Mouse (Mus musculus): Measurements from ENCODE around the gene Nek6. TPM values are rescaled to one million over a fixed set of nuclear protein-coding genes. Genes with fewer than 3 reads are reported as not detected.

The Nek6 gene
- polyA plus RNA-seq, 1 experiment, result 173 TPM

DNA sequence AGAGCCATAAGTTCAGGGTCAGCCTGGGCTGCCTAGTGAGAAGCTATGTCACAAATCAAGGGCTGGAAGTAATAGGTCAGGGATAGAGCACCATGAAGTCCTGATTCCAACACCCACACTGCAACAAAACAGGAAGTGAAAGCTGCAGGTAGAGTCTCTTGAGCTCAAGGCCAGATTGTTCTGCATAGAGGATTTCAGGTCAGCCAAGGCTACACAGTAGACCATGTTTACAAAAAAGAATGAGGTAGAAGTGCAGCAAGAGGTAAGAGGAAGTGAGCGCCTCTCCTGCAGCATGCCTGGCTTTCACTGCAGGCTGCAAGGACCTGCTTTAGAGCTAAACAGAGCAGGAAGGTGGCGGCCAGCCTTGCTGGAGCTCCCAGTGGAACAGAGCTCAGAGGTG, 63.3 kb downstream of the Nek6 start:
- no peak overlapping the region for H3K27ac ChIP-seq (ENCODE audit: insufficient read depth, low read depth, low read length)
- no peaks in the 10 kb centered on the region for H3K27me3 ChIP-seq (ENCODE audit: control insufficient read depth, insufficient read depth, low read length)
- no peak overlapping the region for H3K4me3 ChIP-seq (ENCODE audit: low read depth, low read length)
- no peak for TF ChIP-seq CTCF (IDR thresholded peaks at IDR 0.05; ENCODE audit: extremely low read depth, insufficient read length, insufficient replicate concordance, low read depth, low read length)
- no peak for TF ChIP-seq POLR2A (IDR thresholded peaks at IDR 0.05; ENCODE audit: low read depth, low read length)
- no peaks in the 10 kb centered on the region for H3K4me1 ChIP-seq (ENCODE audit: control insufficient read depth, insufficient read depth, insufficient read length, low read length)
- 80% methylated on average over 2 of the region's 2 CpGs for WGBS
- peaks cover 53% of the 10 kb centered on the region for H3K36me3 ChIP-seq (ENCODE audit: control insufficient read depth, insufficient read depth, low read length)

DNA sequence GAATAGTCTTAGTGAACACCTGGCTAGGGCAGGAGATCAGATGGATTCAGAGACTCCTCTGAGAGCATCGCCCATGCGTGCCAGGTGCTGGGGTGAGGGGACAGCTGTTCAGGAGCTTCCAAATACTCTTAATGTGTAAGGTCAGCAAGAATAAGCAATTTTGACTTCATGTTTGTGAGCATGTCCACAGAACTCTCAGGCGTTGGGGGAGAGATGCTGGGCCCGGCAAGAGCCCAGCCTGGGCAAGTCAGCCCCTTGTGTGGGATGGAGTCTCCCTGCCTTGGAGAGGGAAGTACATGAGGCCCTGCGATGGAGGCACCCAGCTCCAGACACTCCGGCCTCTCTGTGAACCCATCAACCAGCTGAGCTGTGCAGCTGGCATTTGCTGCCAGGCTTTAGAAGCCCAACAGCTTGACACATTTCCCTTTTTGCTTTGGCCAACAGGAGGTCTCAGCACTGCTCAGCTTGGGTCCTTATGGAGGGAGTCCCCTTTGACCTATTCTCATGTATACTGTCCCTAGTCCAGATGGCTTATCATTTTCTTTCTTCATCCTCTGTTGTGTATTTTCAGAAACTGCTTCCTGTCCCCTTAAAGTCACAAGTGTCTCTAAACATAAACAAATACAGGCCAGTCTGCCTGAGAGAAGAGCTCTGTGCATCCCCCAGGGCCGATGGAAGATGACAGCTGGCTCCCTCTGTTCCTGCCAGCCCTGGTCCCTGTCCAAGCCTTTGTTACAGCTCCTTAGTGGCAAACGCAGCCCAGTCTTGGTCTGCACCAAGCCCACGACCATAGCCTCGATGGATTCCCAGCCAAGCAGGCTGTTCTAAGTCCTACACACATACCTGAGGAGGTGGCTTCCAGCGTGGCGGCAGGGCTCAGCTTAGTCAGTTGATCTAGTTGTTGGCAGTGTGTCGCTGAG, 67.4 kb downstream of the Nek6 start:
- TF ChIP-seq CTCF (IDR thresholded peaks at IDR 0.05; ENCODE audit: extremely low read depth, insufficient read length, insufficient replicate concordance, low read depth, low read length) (no peak), POLR2A (IDR thresholded peaks at IDR 0.05; ENCODE audit: low read depth, low read length) (no peak)
- 75% methylated on average over 13 of the region's 13 CpGs for WGBS
- no peak overlapping the region for H3K27ac ChIP-seq (ENCODE audit: insufficient read depth, low read depth, low read length)
- no peak overlapping the region for H3K4me3 ChIP-seq (ENCODE audit: low read depth, low read length)
- H3K27me3 ChIP-seq (ENCODE audit: control insufficient read depth, insufficient read depth, low read length), result no peaks in the 10 kb centered on the region
- no peaks in the 10 kb centered on the region for H3K4me1 ChIP-seq (ENCODE audit: control insufficient read depth, insufficient read depth, insufficient read length, low read length)
- peaks cover 46% of the 10 kb centered on the region for H3K36me3 ChIP-seq (ENCODE audit: control insufficient read depth, insufficient read depth, low read length)

- no peak for TF ChIP-seq POLR2A (IDR thresholded peaks at IDR 0.05; ENCODE audit: low read depth, low read length)
- no peak for TF ChIP-seq CTCF (IDR thresholded peaks at IDR 0.05; ENCODE audit: extremely low read depth, insufficient read length, insufficient replicate concordance, low read depth, low read length)
- H3K27me3 ChIP-seq (ENCODE audit: control insufficient read depth, insufficient read depth, low read length), result no peaks in the 10 kb centered on the region
- WGBS, result 89% methylated on average over 1 of the region's 1 CpGs
- H3K4me3 ChIP-seq (ENCODE audit: low read depth, low read length), result no peak overlapping the region
- H3K27ac ChIP-seq (ENCODE audit: insufficient read depth, low read depth, low read length), result no peak overlapping the region
- peaks cover 52% of the 10 kb centered on the region for H3K36me3 ChIP-seq (ENCODE audit: control insufficient read depth, insufficient read depth, low read length)
- no peaks in the 10 kb centered on the region for H3K4me1 ChIP-seq (ENCODE audit: control insufficient read depth, insufficient read depth, insufficient read length, low read length)
Observed at GRCm38 (mm10) chr2:38579528-38579927, 68.1 kb downstream of the Nek6 start.

DNA sequence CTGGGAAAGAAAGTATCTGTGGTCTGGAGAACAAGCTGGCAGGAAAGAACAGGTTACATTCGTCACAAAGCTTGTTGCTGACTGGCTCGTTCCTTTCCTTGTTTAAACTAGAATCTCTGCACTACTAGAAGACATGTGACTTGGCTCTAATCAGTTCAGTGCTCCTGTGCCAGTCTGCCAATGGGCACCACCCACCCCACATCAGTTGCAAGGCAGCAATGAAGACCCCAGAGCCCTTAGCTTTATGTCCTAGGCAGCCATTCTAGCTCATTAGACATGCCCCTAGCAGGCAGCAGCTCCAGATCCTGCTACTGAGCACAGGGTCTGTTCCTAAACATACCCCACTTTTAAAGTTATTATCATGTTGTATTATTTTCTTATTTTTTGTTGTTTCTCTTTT, 72.5 kb downstream of the Nek6 start:
- H3K27me3 ChIP-seq (ENCODE audit: control insufficient read depth, insufficient read depth, low read length), result no peaks in the 10 kb centered on the region
- WGBS, result 51% methylated on average over 2 of the region's 2 CpGs
- H3K4me1 ChIP-seq (ENCODE audit: control insufficient read depth, insufficient read depth, insufficient read length, low read length), result no peaks in the 10 kb centered on the region
- no peak overlapping the region for H3K27ac ChIP-seq (ENCODE audit: insufficient read depth, low read depth, low read length)
- H3K4me3 ChIP-seq (ENCODE audit: low read depth, low read length), result no peak overlapping the region
- H3K36me3 ChIP-seq (ENCODE audit: control insufficient read depth, insufficient read depth, low read length), result peaks cover 68% of the 10 kb centered on the region
- TF ChIP-seq POLR2A (IDR thresholded peaks at IDR 0.05; ENCODE audit: low read depth, low read length) (no peak), CTCF (IDR thresholded peaks at IDR 0.05; ENCODE audit: extremely low read depth, insufficient read length, insufficient replicate concordance, low read depth, low read length) (no peak)

- WGBS, result 68% methylated on average over 13 of the region's 13 CpGs
- no peaks in the 10 kb centered on the region for H3K27me3 ChIP-seq (ENCODE audit: control insufficient read depth, insufficient read depth, low read length)
- H3K4me1 ChIP-seq (ENCODE audit: control insufficient read depth, insufficient read depth, insufficient read length, low read length), result no peaks in the 10 kb centered on the region
- TF ChIP-seq CTCF (IDR thresholded peaks at IDR 0.05; ENCODE audit: extremely low read depth, insufficient read length, insufficient replicate concordance, low read depth, low read length) (no peak), POLR2A (IDR thresholded peaks at IDR 0.05; ENCODE audit: low read depth, low read length) (no peak)
- peaks cover 68% of the 10 kb centered on the region for H3K36me3 ChIP-seq (ENCODE audit: control insufficient read depth, insufficient read depth, low read length)
- H3K4me3 ChIP-seq (ENCODE audit: low read depth, low read length), result no peak overlapping the region
- H3K27ac ChIP-seq (ENCODE audit: insufficient read depth, low read depth, low read length), result no peak overlapping the region
Observed at GRCm38 (mm10) chr2:38584514-38585378, 73.3 kb downstream of the Nek6 start.

- Histone ChIP-seq H3K27me3 (ENCODE audit: control insufficient read depth, insufficient read depth, low read length) (no peaks in the 10 kb centered on the region), H3K36me3 (ENCODE audit: control insufficient read depth, insufficient read depth, low read length) (peaks cover 68% of the 10 kb centered on the region), H3K4me3 (ENCODE audit: low read depth, low read length) (no peak overlapping the region), H3K4me1 (ENCODE audit: control insufficient read depth, insufficient read depth, insufficient read length, low read length) (no peaks in the 10 kb centered on the region), H3K27ac (ENCODE audit: insufficient read depth, low read depth, low read length) (no peak overlapping the region)
- no peak for TF ChIP-seq CTCF (IDR thresholded peaks at IDR 0.05; ENCODE audit: extremely low read depth, insufficient read length, insufficient replicate concordance, low read depth, low read length)
- no peak for TF ChIP-seq POLR2A (IDR thresholded peaks at IDR 0.05; ENCODE audit: low read depth, low read length)
- WGBS, result 45% methylated on average over 5 of the region's 5 CpGs
Observed at GRCm38 (mm10) chr2:38585379-38585736, 73.9 kb downstream of the Nek6 start.

DNA sequence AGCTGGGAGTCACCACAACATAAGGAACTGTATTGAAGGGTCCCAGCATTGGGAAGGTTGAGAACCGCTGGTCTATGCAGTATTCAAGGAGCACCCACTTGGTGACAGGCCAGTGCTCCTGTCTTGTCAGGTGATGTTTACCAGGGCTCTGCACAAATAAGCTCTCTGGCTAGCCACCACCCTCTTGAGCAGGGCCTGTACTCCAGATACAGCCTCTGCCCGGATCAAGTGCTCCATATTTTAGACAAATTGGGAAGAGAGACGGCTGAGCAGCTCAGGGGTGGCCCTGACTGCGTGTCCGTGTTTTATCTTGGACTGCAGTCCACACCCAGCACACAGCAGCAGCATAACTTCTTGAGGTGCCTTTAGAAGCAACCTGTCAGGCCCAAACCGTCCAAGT, 75.3 kb downstream of the Nek6 start:
- WGBS, result 74% methylated on average over 6 of the region's 6 CpGs

More for the DNA sequence above, 75.3 kb downstream of the Nek6 start:
- TF ChIP-seq POLR2A (IDR thresholded peaks at IDR 0.05; ENCODE audit: low read depth, low read length) (no peak), CTCF (IDR thresholded peaks at IDR 0.05; ENCODE audit: extremely low read depth, insufficient read length, insufficient replicate concordance, low read depth, low read length) (no peak)
- peaks cover 64% of the 10 kb centered on the region for H3K36me3 ChIP-seq (ENCODE audit: control insufficient read depth, insufficient read depth, low read length)
- no peaks in the 10 kb centered on the region for H3K27me3 ChIP-seq (ENCODE audit: control insufficient read depth, insufficient read depth, low read length)
- no peak overlapping the region for H3K27ac ChIP-seq (ENCODE audit: insufficient read depth, low read depth, low read length)
- no peak overlapping the region for H3K4me3 ChIP-seq (ENCODE audit: low read depth, low read length)
- no peaks in the 10 kb centered on the region; the same call in 1 of the 2 replicates for H3K4me1 ChIP-seq (ENCODE audit: control insufficient read depth, insufficient read depth, insufficient read length, low read length)
